Mouse (Mus musculus) gonadal fat pad, adult 2 months (tissue): ENCODE results near the gene Apom. TPM values are rescaled to one million over a fixed set of nuclear protein-coding genes. Genes with fewer than 3 reads are reported as not detected.

Experiments
- DNase-seq: peaks from one replicate; pipeline ENCODE4 v3.0.0-alpha.2; 2012; ENCODE audit warnings: low read depth
- polyA plus RNA-seq: library from polyadenylated mRNA; depleted of rRNA; stranded (reverse); fragments of >200 nt; gene quantifications from 2 replicates; pipeline ENCODE4 v1.2.3, GENCODE M21; 2012; rRNA removed

Apom gene
- 0.11 and 0.49 TPM in 2 replicates for polyA plus RNA-seq

- no peak for DNase-seq
Measured at GRCm38 (mm10) chr17:35131500-35132173, at the start of gene Apom. TSS of gene Apom (minus strand) at chr17:35132050.

GRCm38 (mm10) chr17:35180093-35180492 is 48.2 kb upstream of the Apom start:
- DNase-seq = no peak

GRCm38 (mm10) chr17:35178528-35178927 is 46.7 kb upstream of the Apom start:
- DNase-seq = no peak

GRCm38 (mm10) chr17:35175968-35176367 is 44.1 kb upstream of the Apom start, which contains the start of gene Aif1:
TSS of gene Aif1 (minus strand) at chr17:35176068.
- DNase-seq = no peak

- no peak for DNase-seq
Measured at GRCm38 (mm10) chr17:35175382-35175781, 43.5 kb upstream of the Apom start.

GRCm38 (mm10) chr17:35174201-35174977 is 42.5 kb upstream of the Apom start:
- DNase-seq = no peak

- DNase-seq = no peak
Measured at GRCm38 (mm10) chr17:35173329-35173728, 41.5 kb upstream of the Apom start.

GRCm38 (mm10) chr17:35172445-35173234 is 40.8 kb upstream of the Apom start:
- DNase-seq = no peak

- DNase-seq = no peak
Measured at GRCm38 (mm10) chr17:35168541-35169207, 36.8 kb upstream of the Apom start.

- DNase-seq = no peak
Measured at GRCm38 (mm10) chr17:35167794-35168193, 35.9 kb upstream of the Apom start.

GRCm38 (mm10) chr17:35166352-35167035 is 34.6 kb upstream of the Apom start:
- no peak for DNase-seq

- no peak for DNase-seq
Measured at GRCm38 (mm10) chr17:35165451-35166155, 33.8 kb upstream of the Apom start.

- DNase-seq = peak; percentile 92
Measured at GRCm38 (mm10) chr17:35164568-35165450, 33.0 kb upstream of the Apom start, which contains the start of gene Prrc2a. TSS of gene Prrc2a (minus strand) at chr17:35164897.

GRCm38 (mm10) chr17:35164218-35164567 is 32.3 kb upstream of the Apom start:
- DNase-seq = no peak

- DNase-seq = no peak
Measured at GRCm38 (mm10) chr17:35163326-35164081, 31.7 kb upstream of the Apom start.

- no peak for DNase-seq
Measured at GRCm38 (mm10) chr17:35162730-35163129, 30.9 kb upstream of the Apom start.

- DNase-seq = no peak
Measured at GRCm38 (mm10) chr17:35162121-35162520, 30.3 kb upstream of the Apom start.

GRCm38 (mm10) chr17:35161421-35161820 is 29.6 kb upstream of the Apom start:
- no peak for DNase-seq

GRCm38 (mm10) chr17:35159638-35160037 is 27.8 kb upstream of the Apom start:
- DNase-seq = no peak
